Mouse (Mus musculus) liver, embryonic 14.5 days (tissue): ENCODE results near the gene Kcnh6.

Experiments
- CTCF ChIP-seq: IDR thresholded peaks from 2 replicates; pipeline ENCODE4 v1.5.1; 2016; ENCODE audit warnings: antibody characterized with exemption, low read depth, control low read depth
- EP300 ChIP-seq: IDR thresholded peaks from 2 replicates; pipeline ENCODE4 v1.6.1; 2016; ENCODE audit warnings: antibody characterized with exemption, low read depth

- TF ChIP-seq CTCF (no peak), EP300 (no peak)
Measured at GRCm38 (mm10) chr11:106033491-106033919, 25.6 kb downstream of the Kcnh6 start.
